Mouse (Mus musculus): Measurements from ENCODE around the gene 1700025C18Rik. TPM values are rescaled to one million over a fixed set of nuclear protein-coding genes. Genes with fewer than 3 reads are reported as not detected.

Gene 1700025C18Rik
- total RNA-seq, 2 experiments from 2014 or later: not detected

DNA sequence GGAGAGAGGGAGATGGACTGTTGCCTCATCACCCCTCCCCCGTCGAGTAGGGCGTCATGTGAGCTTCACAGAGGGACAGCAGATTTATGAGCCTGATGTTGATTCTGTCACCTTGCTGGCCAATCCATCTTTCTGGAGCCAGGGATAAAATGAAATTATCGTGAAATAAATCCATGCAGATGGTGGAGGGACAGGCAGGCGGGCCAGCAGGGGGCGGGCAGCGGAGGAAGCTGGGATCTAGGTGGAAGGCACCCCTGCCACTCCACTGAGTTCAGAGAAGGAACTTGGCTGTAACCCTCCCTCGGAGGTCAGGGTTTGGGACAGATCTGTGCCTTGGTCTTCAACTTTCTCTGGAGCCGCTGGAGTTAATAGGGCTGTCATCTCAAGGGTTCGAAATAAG is 11.9 kb downstream of the 1700025C18Rik start:
- no peak for DNase-seq (ENCODE audit: low spot score in 2 of 2)

DNA sequence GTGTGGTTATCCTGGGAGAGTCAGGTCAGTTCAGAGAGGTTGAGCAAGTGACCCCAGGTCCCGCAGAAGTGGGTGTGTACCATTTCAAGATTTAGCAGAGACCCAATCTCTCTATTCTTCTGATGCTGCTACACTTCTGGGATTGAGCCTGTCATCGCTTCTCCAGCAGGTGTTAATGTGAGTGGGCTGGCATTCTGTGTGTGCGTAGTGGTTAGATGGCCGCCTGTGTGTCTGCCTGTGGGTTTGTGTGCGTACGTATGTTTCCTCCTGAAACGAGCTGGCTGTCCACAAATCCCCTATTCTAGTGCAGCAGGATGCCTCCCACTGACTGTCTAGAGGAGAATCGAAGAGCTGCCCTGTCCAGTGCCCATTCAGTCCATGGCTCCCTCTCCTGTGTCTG is 12.5 kb downstream of the 1700025C18Rik start:
- no peak for DNase-seq (ENCODE audit: low spot score in 2 of 2)

DNA sequence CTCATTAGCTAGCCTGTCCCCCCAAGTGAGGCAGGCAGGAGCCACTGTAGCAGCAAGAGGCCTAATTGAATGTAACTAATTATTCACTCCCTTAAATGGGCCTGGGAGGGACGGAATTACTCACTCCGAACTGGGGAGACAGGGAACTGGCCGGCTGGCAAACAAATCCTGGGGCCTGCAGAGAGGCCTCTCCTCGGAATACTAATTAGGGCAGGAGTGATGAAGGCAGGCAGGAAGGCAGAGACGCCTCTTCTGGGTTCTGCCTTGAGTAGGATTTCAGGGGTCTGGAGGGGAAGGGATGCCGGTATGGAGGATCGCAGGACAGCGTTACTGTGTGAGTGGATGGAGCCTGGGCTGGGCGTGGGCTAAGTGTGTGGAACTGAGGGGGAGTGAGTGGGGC is 13.5 kb downstream of the 1700025C18Rik start:
- no peak for DNase-seq (ENCODE audit: low spot score in 2 of 2)

DNA sequence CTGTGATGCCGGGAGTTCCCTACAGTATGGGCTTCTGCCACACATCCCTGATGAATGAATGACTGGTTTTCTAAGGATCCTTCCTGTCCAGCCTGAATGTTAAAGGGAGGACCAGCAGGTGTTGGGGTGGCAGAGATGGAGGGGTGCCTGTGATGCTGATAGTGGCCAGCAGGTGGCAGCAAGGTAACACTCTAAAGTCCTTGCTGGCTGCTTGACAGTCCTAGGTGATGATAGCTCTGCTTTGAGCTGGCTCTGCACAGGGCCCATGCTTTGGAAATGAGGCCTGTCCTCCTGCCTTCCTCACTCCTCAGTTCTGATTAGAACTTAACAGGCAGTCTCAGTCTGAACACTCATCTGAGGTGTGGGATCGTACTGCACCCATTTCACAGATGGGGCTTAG is 15.6 kb downstream of the 1700025C18Rik start:
- DNase-seq (ENCODE audit: low spot score in 2 of 2): peak; percentile 82 to 88

- peak; percentile 15 to 59 for DNase-seq (ENCODE audit: low spot score in 2 of 2)
Measured at GRCm38 (mm10) chr2:165074081-165074884, 16.3 kb downstream of the 1700025C18Rik start.

DNA sequence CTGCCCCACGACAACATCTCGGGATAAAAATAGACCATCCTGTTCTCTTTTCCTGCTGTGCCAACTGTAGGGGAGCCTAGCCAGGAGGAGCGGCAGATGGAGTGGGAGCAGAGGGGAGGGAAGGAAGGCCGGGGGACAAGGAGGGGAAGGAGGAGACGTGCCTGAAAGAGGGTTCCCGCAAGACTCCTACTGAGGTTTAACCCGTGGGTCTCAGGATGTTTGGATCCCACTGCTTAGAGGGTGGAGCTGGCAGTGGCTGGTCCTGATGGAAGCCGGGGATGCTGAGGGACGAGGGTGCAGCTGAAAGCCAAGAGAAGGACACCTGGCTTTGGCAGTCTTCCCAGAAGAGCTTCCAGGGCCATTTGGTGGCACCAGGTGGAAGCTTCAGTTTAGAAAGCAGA is 17.2 kb downstream of the 1700025C18Rik start:
- peak; percentile 37 to 42 for DNase-seq (ENCODE audit: low spot score in 2 of 2)

DNA sequence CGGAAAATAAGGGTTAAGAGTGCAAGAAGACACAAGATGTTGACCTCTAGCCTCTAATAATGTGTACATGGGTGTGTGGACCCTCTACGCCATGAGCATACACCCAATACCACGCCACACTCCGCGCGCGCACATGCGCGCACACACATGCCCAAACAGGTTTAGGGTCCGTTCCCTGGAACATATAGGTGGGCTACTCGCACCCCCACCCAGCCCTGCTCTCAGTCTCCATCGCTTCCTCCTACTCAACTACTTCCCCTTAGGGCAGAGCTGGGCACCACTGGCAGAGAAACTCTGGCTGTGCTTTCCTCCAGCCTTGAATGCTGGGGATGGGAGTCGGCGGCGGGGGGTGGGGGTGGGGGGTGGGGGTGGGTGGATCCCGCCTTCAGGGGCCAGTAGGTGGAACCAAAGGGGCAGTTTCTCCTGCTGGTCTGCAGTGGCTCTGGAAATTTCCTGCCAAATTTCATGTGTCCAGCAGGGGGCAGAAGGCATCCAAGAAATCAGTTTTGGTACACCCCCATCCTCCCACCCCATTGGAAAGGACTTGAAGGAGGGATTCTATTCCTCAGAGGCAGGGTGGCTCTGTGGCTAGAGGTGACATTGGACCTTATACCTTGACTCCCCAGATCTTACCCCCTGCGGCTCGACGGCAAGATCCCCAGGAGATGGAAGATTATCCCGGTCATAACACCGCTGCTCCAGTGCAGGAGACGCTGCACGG is 20.3 kb downstream of the 1700025C18Rik start:
- peak; percentile 66 to 76 for DNase-seq (ENCODE audit: low spot score in 2 of 2)

- DNase-seq (ENCODE audit: low spot score in 2 of 2): peak in 1 of 2 experiments; percentile 43
Measured at GRCm38 (mm10) chr2:165068806-165069205, 21.7 kb downstream of the 1700025C18Rik start.

GRCm38 (mm10) chr2:165064489-165064888 is 26.1 kb downstream of the 1700025C18Rik start:
- peak in 1 of 2 experiments; percentile 25 for DNase-seq (ENCODE audit: low spot score in 2 of 2)

DNA sequence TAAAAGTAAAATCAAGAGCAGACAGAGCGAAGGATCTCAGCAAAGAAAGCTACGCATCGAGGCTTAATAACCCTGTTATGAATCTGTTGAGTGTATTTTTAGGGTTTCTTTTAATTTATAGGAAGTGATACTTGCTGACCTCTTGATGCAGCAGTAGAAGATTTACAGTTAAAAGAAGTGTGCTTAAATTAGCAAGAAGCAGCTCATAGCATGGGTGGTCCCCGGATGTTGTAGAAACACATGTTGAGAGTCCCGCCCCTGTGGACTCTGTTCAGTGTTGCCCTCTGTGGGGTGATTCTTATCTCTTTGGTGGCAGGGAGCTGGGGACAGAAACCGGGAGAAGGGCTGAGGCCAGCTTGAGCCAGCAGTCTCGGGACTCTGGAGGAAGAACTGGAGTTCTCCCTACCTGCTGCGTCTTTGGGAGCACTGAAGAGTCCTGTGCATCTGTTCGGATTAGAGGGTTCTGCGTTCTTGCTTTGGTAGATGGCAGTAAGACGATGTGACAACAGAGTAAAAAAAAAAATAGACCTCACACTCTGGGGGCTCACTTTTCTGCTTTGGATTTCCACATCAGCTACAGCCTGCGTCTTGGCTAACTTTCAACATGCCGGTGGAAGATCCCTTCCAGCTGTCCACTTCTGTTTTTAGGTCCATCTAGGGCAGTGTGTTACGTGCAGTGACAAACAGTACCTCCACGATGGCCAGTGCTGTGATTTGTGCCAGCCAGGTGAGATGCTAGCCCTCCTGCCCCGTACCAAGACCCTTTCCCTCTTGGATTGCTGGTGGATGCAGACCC is 28.7 kb downstream of the 1700025C18Rik start:
- DNase-seq (ENCODE audit: low spot score in 2 of 2): no peak

- DNase-seq (ENCODE audit: low spot score in 2 of 2): no peak
Measured at GRCm38 (mm10) chr2:165059961-165060360, 30.6 kb downstream of the 1700025C18Rik start.

GRCm38 (mm10) chr2:165056377-165057085 is 34.0 kb downstream of the 1700025C18Rik start:
- DNase-seq (ENCODE audit: low spot score in 2 of 2): no peak

- no peak for DNase-seq (ENCODE audit: low spot score in 2 of 2)
Measured at GRCm38 (mm10) chr2:165055905-165056304, 34.6 kb downstream of the 1700025C18Rik start.

DNA sequence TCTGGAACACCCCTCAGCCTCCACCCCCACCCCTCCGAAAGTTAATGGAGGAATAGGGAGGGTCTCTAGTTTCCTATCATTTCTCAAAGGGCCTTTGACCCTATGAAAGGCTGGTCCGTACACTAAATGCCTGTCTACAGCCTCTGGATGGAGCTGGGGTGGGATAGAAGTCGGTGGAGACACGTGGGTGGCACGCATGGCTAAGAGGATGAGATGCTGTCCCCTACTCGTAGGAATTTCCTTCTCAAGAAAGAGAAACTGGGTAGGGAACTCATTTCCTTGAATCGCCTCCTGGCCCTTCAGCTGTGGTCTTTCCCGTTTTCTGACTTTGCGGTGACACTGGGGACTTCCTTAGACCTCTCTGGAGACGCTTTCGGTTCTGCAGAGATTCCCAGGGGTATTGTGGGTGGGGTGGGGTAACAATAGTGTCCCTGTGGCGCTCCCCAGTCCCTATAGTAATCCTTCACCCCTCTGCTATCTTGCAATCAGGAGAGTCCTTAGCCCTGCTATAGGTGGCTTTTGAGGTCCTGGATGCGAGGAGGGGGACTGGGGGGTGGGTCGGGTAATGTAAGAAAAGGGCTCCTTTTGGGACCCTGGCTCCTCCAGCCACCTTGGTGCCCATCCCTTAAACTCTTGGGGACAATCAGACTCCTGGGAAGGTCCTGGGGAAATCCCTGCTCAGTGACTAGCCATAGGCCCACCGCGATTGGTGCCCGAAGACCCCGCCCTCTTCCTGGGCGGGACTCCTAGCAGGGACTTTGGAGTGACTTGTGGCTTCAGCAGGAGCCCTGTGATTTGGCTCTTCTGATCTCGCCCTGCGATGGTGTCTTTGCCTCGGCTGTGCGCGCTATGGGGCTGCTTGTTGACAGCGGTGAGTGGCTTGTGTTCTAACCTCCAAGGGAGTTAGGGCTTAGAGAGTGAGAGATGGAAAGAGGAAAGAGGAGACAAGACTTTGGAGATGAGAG is 35.4 kb downstream of the 1700025C18Rik start, which contains the start of gene Cd40:
Cd40 (plus strand) TSS at position 740 of the 965 bp plus-strand sequence.
- DNase-seq (ENCODE audit: low spot score in 2 of 2): no peak

GRCm38 (mm10) chr2:165051566-165051965 is 39.0 kb downstream of the 1700025C18Rik start:
- no peak for DNase-seq (ENCODE audit: low spot score in 2 of 2)

GRCm38 (mm10) chr2:165050826-165051548 is 39.6 kb downstream of the 1700025C18Rik start:
- DNase-seq (ENCODE audit: low spot score in 2 of 2): no peak

- DNase-seq (ENCODE audit: low spot score in 2 of 2): no peak
Measured at GRCm38 (mm10) chr2:165049044-165049443, 41.5 kb downstream of the 1700025C18Rik start.

GRCm38 (mm10) chr2:165043729-165044128 is 46.8 kb downstream of the 1700025C18Rik start:
- no peak for DNase-seq (ENCODE audit: low spot score in 2 of 2)

GRCm38 (mm10) chr2:165043090-165043636 is 47.4 kb downstream of the 1700025C18Rik start:
- DNase-seq (ENCODE audit: low spot score in 2 of 2): no peak

Data from layer of hippocampus, postnatal 14 days (tissue).